Mouse (Mus musculus) testis, adult 2 months (tissue): ENCODE results near the gene Arhgap15.

Experiments used
- CTCF ChIP-seq: fragments of 200-500 bp; IDR thresholded peaks from 2 replicates; pipeline ENCODE4 v1.5.1; 2012; ENCODE audit warnings: low read depth, mild to moderate bottlenecking, inconsistent platforms, low read length, moderate library complexity; ENCODE audit not compliant: control insufficient read depth, insufficient read depth, insufficient replicate concordance
- POLR2A ChIP-seq: fragments of 200-500 bp; IDR thresholded peaks from 2 replicates; pipeline ENCODE4 v1.6.1; 2012; ENCODE audit warnings: low read depth, mild to moderate bottlenecking, inconsistent platforms, low read length, moderate library complexity; ENCODE audit not compliant: control insufficient read depth

- TF ChIP-seq CTCF (no peak), POLR2A (no peak)
These were observed 57.5 kb downstream of the Arhgap15 start for GRCm38 (mm10) chr2:43805960-43806744.
